Mouse (Mus musculus) lung, postnatal 10 days (tissue): ENCODE measurements around the gene Golga1.

Source experiments
- DNase-seq: peaks from one replicate; pipeline ENCODE4 v3.0.0; 2021

Golga1 gene

GRCm38 (mm10) chr2:39005574-39006079, 59.7 kb downstream of the Golga1 start, which contains the start of gene Rpl35:
Gene Rpl35, minus strand, starts transcription at chr2:39005624.
- peak; percentile 58 for DNase-seq

DNA sequence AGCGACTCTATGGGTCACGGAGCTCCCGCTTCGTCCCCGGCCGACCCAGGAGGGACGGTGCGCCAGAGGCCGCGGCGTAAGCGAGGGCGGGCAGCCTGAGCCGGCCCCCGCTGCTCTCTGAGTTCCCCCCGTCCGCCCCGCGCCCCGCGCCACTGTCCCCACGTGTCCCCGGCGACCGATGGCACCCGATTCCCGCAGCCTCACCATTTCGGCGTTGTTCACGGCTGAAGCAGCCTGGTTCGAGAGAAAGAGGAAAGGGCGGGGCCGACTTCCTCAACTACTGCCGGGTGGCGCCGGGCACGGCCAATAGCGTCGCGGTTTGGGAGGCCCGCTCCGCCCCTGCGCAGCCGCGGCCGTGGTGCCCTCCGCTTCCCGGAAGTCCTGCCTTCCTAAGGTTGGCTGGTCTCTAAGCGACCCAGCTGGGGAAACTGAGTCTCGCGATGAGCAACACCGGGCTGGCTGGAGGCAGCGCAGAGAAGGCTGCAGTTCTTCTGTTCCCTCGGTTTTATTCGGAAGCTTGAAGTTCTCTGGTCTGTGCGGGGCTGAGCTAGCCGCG, 60.4 kb downstream of the Golga1 start, which contains the start of gene Arpc5l:
TSS of gene Arpc5l (plus strand) at position 469 of the 556 bp plus-strand sequence.
- peak; percentile 96 for DNase-seq

- peak; percentile 45 for DNase-seq
Measured at GRCm38 (mm10) chr2:39004372-39004771, 61.0 kb downstream of the Golga1 start.

- DNase-seq = no peak
Measured at GRCm38 (mm10) chr2:39003512-39003911, 61.8 kb downstream of the Golga1 start.

DNA sequence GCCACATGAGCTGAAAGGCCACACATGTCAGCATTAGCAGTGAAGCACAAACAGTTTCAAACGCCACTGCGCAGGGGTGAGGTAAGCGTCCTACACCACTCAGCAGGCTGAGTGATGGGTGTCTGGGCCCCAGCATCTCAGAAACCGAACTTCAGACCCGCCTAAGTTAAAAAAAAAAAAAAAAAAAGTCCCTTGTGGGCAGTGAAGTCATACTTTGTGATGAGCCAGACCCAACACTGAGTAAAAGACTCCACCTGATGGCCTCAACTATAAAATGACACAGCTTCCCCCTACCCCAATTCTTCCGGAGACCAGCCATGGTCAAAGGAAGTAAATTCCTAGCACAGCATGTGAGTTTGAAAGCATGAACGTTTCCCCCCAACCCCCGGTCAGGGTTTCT, 62.2 kb downstream of the Golga1 start:
- no peak for DNase-seq

GRCm38 (mm10) chr2:39001866-39002265, 63.5 kb downstream of the Golga1 start:
- DNase-seq = no peak

DNA sequence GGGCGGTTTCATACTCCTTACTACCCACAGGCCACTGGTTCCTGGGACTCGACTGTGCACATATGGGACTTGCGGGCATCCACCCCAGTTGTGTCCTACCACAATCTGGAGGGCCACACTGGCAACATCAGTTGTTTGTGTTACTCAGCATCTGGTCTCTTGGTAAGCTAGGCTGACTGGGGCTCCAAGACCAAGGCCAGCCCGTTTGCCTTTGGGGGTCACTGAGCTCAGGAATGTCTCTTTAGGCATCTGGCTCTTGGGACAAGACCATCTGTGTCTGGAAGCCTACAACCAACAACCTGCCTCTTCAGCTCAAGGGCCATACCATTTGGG, 64.8 kb downstream of the Golga1 start:
- DNase-seq = no peak

DNA sequence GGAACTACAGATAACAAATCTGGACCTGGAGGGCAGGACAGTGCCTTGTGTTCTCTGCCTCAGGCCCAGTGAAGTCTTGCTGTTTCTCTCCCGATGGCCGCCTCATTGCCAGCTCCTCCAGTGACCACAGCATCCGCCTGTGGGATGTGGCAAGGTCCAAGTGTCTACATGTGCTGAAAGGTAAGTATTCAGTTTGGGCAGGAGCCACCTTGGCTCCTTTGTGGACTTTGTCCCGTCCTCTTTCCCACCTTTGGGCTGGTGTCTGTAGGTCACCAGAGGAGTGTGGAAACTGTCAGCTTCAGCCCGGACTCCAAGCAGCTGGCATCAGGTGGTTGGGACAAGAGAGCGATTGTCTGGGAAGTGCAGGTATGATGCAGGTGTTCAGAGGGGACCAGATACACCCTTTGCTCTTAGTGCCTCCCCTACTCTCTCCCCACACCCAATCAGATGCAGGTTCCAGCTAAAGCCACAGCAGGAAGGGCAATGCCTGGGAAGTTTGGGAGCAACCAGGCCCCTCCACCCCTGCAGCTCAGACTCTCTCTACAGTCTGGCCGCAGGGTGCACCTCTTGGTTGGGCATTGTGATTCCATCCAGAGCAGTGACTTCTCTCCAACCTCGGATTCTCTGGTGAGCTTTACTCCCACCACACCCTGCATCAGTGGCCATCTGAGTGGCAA, 65.3 kb downstream of the Golga1 start:
- DNase-seq = no peak

DNA sequence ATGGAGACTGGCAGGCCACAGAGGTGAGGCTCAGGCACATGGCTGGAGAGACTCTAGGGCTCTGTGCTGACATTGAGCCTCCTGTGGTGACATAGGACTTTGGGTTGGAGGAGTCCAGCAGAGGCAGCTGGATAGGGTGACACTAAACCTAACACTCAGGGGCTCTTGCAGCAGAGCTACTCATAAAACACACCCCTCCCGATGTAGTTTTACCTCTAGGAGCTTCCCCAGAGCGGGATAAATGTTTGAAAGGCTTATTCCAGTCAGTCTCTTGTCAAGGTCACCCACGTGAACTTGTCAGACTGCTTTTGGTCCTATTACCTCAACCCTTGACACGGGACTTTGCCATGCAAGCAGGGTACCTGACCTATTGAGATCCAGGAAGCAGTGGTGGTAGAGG, 66.0 kb downstream of the Golga1 start:
- DNase-seq = no peak

DNA sequence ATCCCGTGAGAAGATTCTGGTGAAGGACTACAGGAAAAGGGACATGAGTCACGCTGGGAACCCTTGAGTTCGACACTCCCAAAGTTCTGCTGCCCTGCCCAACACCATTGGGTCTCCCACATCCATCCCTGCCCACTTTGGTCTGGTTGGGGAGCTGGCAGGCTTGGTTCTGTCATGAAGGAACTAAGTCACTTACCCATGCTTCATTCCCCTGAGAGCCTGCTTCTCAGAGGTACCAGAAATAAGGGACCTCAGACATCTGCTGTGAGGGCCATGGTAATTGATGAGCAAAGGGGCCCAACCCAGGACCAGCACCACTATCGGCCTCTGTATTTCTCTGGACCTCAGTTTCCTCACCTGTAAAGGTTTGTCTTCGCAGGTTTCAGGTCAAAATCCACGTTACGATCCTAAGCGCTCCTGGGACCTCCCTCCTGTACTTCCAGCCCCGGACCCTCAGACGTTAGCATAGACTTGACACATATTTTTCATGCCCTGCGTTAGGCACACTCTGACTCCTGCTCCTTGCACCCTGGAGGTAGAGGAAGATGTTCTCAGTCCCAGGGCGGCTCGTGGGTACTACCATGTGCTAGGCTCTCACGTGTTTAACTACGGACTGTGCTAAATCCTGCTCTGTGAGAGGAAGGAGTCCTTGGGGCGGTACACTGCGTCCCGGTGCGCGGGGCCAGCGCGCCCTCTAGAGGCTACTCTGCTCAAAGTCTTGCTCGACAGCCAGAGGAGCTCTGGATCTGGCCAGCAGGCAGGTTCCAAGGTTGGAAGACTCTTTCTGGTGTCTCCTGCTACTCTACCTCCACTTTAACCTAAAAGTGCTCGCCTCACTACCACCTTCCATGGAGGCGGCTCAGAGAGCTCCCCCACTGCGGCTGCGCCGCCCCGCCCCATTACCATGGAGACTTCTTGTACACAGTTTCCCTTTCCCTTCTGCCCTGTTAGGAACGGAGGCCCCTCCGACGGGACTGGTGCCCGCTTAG, 67.7 kb downstream of the Golga1 start, which contains the start of gene Wdr38:
TSS of gene Wdr38 (plus strand) at position 91 of the 989 bp plus-strand sequence.
- DNase-seq = peak; percentile 93

GRCm38 (mm10) chr2:38992452-38992851, 72.9 kb downstream of the Golga1 start:
- no peak for DNase-seq

- no peak for DNase-seq
Measured at GRCm38 (mm10) chr2:38992004-38992403, 73.3 kb downstream of the Golga1 start.

GRCm38 (mm10) chr2:38988929-38989328, 76.4 kb downstream of the Golga1 start:
- no peak for DNase-seq

DNA sequence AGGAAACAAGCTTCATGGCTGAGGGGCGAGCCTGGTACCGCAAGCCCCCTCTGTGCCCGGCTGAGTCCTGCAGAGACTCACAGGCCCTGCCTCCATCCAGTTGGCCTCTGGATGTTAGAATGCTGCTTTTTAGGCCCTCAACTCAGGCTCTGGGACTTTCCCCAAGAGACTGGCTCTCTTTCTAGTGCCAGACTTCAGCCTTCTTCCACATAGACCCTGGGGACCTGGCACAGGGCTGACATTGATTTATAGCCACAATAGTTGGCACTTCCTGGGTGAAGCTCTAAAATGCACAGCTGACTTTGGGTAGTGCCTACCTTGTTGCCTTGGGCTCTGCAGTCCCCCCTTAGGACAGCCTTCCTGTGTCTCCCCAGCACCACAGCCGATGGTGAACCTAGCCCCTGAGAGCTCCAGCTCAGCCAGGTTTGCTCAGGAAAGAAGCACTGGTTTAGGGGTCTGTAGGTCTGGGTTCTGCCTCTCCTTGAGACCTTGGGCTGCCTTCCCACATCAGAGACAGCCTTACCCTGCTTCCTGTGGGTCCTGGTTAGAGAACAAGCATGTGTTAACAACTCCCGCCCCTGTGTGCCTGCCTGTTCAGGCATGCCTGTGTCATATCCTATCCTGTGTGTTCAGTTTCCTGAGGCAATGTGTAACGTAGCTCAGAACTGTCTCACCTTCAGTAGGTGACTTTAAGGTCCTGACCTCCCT, 77.4 kb downstream of the Golga1 start:
- DNase-seq = no peak

DNA sequence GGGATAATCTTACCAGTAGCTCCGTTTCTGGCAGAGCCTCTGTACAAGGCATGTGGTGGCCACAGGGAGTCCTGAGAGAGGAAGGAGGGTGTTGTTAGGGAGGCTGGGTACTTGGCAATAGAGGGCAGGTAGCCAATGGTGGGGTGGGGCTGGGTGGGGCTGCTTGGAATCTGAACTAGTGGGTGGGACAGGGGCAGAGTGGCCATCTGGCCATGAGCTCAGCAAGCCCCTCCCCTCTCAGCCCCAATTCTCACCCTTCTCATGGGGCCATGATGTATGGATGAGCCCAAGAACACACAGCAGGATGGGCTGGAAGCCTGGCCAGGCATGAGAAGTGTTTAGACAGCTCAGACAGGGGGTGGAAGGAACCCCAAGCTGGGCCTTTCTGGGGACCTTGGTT, 78.0 kb downstream of the Golga1 start:
- DNase-seq = no peak

DNA sequence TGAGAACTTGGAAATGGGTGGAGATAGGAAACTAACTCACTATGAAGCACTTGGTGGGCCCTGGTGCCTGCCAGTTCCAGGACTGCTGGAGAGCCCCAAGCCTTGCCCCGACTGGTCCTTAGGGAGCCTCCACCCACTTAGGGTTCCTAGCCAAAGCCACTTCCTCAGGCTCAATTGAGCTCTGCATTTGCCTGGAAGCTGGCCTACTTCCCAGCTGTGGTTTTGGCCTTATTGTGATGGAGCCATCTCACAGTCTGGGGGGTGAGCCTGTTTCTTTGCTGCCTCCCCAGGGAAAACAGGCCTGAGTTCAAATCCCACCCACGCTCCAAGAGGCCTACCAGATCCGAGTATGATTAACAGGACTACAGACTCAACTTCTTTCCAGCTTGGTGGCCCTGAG, 78.8 kb downstream of the Golga1 start:
- DNase-seq = peak; percentile 82

DNA sequence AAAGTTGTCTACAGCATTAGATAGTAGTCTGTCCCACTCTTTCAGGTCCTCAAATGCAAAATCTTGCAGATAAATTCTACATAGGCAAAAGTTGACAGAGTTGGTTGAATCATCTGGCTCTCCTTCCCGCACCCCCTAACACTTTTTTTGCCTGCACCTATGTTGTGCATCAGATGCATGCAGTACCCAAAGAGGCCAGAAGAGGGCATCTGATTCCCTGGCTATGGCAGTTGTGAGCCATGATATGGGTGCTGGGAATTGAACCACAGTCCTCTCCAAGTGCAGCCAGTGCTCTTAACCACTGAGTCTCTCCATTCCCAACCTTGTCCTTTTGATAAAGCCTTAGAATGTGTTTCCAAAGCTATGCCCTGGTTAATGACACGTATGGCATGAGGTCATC, 81.9 kb downstream of the Golga1 start:
- DNase-seq = no peak

- no peak for DNase-seq
Measured at GRCm38 (mm10) chr2:38977837-38978236, 87.5 kb downstream of the Golga1 start.

DNA sequence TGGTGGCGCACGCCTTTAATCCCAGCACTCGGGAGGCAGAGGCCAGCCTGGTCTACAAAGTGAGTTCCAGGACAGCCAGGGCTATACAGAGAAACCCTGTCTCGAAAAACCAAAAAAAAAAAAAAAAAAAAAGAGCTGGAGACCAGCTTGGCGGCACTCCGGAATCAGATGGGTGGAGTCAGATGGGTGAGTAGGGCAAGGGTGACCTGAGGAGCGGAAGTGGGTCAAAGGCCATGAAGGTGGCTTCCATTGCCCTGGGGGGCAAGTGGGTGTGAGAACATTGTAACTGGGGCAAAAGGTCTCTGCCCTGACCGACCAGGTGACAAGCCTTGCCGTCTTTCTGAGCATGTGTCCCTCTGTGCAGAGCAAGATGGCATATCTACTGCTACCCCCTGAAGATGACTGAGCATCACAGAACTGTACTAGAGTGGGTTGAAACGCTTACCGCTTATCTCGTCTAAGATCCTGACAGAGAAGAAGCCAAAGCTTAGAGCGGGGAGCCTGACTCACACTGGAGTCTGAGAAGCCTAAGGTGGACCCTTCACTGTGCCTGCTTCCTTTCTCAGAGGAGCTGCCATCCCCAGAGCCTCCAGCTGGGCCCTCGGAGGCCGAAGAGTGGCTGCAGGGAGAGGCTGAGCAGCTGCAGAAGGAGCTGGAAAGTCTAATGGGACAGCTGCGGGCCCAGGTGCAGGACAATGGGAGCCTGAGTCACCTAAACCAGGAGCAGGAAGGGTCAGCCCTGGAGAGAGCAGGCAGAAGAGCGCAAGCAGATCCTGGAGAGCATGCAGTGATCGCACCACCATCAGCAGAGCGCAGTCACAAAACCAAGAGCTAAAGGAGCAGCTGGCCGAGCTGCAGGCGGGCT, 89.2 kb downstream of the Golga1 start:
- DNase-seq = no peak

- no peak for DNase-seq
Measured at GRCm38 (mm10) chr2:38975181-38975580, 90.2 kb downstream of the Golga1 start.

- no peak for DNase-seq
Measured at GRCm38 (mm10) chr2:38974171-38974570, 91.2 kb downstream of the Golga1 start.

GRCm38 (mm10) chr2:38973701-38974100, 91.6 kb downstream of the Golga1 start:
- peak; percentile 49 for DNase-seq
